Mouse (Mus musculus) ES-Bruce4 (cell line): ENCODE measurements around the gene Cdkn3. TPM values are rescaled to one million over a fixed set of nuclear protein-coding genes. Genes with fewer than 3 reads are reported as not detected.
A peak's percentile ranks its signal among the peaks of the same experiment; 100 is the strongest.

Experiments used
- H3K27ac ChIP-seq: 2 replicates; pipeline ENCODE4 v1.5.1; 2012; ENCODE audit warnings: low read length, inconsistent platforms; ENCODE audit not compliant: insufficient read depth
- H3K27me3 ChIP-seq: 2 replicates; pipeline ENCODE4 v1.6.1; 2012; ENCODE audit warnings: mild to moderate bottlenecking, low read length, inconsistent platforms; ENCODE audit not compliant: control insufficient read depth, poor library complexity, insufficient read depth, severe bottlenecking
- H3K36me3 ChIP-seq: 2 replicates; pipeline ENCODE4 v1.6.1; 2012; ENCODE audit warnings: inconsistent platforms, mild to moderate bottlenecking, low read length, moderate library complexity; ENCODE audit not compliant: control insufficient read depth, poor library complexity, insufficient read depth, severe bottlenecking
- H3K4me1 ChIP-seq: one replicate; pipeline ENCODE4 v1.8.1; 2011; ENCODE audit warnings: low read length; ENCODE audit not compliant: control insufficient read depth, insufficient read depth
- H3K4me3 ChIP-seq: 2 replicates; pipeline ENCODE4 v1.5.1; 2011; ENCODE audit warnings: low read depth, mild to moderate bottlenecking, low read length
- H3K9ac ChIP-seq: 2 replicates; pipeline ENCODE4 v1.6.1; 2012; ENCODE audit warnings: low read depth, mild to moderate bottlenecking, inconsistent platforms; ENCODE audit not compliant: poor library complexity, severe bottlenecking
- H3K9me3 ChIP-seq: replicated peaks from 2 replicates; pipeline ENCODE4 v1.6.1; 2012; ENCODE audit warnings: mild to moderate bottlenecking, low read length, inconsistent platforms; ENCODE audit not compliant: control insufficient read depth, poor library complexity, insufficient read depth, severe bottlenecking
- CTCF ChIP-seq: IDR thresholded peaks from one replicate; pipeline ENCODE4 v1.8.1; 2011; ENCODE audit warnings: low read depth, low read length
- EP300 ChIP-seq: IDR thresholded peaks from 2 replicates; pipeline ENCODE4 v1.6.1; 2011; ENCODE audit warnings: low read depth, low read length; ENCODE audit not compliant: insufficient read depth
- POLR2A ChIP-seq: IDR thresholded peaks from one replicate; pipeline ENCODE4 v1.8.1; 2011; ENCODE audit warnings: low read length; ENCODE audit not compliant: insufficient read depth
- polyA plus RNA-seq: library from polyadenylated mRNA; stranded (reverse); fragments of >200 nt; gene quantifications from 2 replicates; pipeline ENCODE4 v1.2.4, GENCODE M21; 2011; ENCODE audit warnings: low read depth; ENCODE audit not compliant: missing spikeins, insufficient read depth, insufficient read length

Gene Cdkn3
- 26.9 and 31.8 TPM in 2 replicates for polyA plus RNA-seq

DNA sequence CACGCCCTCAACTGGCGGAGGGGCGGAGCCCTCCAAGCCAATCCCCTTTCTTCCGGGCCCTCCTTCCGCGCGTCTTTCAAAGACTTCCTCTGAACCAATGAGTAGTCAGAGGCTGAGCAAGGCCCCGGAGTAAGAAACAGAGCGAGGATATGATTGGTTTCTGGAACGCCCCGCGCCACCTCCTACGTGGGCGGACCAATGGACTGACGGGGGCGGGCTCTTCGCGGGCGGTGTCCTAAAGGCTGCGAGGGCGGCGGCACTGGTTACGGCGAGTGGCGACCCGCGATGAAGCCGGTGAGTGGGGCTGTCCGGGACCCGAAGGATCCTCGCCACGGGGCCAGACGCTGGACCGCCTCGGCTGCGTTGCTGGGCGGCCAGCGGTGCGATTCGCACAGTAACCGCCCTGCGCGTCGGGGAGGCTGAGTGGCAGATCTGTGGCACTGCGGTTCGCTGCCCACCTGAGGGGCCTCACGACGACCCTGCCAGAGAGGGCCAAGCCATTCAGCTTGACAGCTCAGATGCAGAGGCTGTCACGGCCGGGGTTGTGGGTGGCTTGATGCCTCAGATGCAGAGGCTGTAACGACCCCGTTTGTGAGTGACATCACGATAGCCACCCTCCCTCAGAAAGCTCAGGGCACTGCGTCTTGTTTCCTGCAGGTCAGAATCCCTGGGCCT is at the start of gene Cdkn3:
TSS of gene Cdkn3 (plus strand) at position 187 of the 675 bp plus-strand sequence.
- Histone ChIP-seq H3K27me3 (no peaks in the 10 kb centered on the region), H3K36me3 (no peaks in the 10 kb centered on the region), H3K9ac (peak within 1 kb of the TSS; percentile 78), H3K27ac (no peak within 1 kb of the TSS), H3K9me3 (no peaks in the 10 kb centered on the region), H3K4me1 (no peaks in the 10 kb centered on the region), H3K4me3 (peak within 1 kb of the TSS; percentile 74)
- TF ChIP-seq POLR2A (peak; percentile 21), CTCF (no peak)

DNA sequence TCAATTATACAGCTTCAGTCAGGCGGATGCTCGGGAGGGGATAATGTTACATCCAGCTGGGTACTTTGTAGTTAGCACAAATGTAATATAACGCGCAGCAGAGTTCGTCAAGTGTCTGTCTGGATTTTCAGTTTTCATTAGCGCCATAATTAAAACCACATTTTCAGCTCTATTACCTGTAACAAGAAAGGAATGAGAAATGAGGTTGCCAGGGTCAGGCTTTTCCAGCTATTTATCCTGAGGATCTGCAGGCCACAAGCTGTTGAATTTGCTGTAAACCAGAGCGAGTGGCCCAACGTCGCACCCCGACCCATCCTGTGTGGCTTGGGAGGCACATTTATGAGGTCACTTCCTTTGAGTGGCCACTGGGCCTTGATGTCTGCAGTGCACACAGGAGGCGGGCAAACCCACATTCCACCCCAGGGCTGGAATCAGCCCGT is 41.8 kb upstream of the Cdkn3 start:
- no peak overlapping the region for H3K4me3 ChIP-seq
- H3K27ac ChIP-seq, result no peak overlapping the region
- no peaks in the 10 kb centered on the region for H3K27me3 ChIP-seq
- no peaks in the 10 kb centered on the region for H3K4me1 ChIP-seq
- TF ChIP-seq EP300 (no peak), CTCF (no peak), POLR2A (no peak)
- H3K9me3 ChIP-seq, result no peaks in the 10 kb centered on the region
- H3K36me3 ChIP-seq, result no peaks in the 10 kb centered on the region
- H3K9ac ChIP-seq, result no peak overlapping the region

DNA sequence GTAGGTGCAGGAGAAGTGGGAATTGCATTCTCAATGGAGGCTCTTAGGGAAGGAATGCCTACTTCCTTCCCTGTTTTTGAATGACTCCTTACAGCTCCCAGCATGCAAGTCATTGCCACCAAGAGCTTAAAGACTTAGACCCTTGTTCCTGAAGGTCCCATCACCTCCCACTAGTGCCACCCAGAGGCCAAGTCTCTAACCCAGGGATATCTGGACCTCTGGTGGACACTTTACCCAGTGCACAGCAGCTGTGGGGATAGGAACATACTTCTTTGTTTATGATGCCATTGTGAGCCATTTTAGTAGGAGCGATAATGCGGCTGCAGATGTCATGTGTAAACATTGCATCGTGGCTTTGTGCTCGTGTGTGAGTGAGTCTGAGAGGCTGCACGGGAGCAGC is 38.3 kb upstream of the Cdkn3 start:
- H3K9ac ChIP-seq, result no peak overlapping the region
- H3K36me3 ChIP-seq, result no peaks in the 10 kb centered on the region
- no peaks in the 10 kb centered on the region for H3K9me3 ChIP-seq
- no peak overlapping the region for H3K4me3 ChIP-seq
- no peaks in the 10 kb centered on the region for H3K4me1 ChIP-seq
- no peak overlapping the region for H3K27ac ChIP-seq
- TF ChIP-seq CTCF (peak; percentile 58), POLR2A (no peak), EP300 (no peak)
- H3K27me3 ChIP-seq, result no peaks in the 10 kb centered on the region

DNA sequence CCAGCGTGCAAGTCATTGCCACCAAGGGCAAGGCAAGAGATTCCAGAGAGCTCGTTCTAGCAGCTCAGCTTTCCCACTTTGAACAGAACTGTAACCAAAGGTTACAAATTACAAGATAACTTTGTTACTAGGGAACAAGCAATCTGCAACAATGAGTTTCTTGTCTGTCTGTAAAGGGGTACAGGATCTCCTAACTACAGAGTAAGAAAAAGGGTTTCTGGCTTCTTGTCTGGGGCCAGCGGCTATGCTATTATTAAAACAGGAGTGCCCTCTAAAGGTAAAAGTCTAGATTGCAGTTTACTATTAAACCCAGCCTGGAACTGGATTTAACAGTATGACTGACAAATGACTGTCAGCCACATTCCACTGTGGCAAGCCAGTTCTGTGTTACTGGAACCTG is 36.5 kb upstream of the Cdkn3 start:
- TF ChIP-seq EP300 (no peak), CTCF (no peak), POLR2A (no peak)
- no peak overlapping the region for H3K27ac ChIP-seq
- H3K4me3 ChIP-seq, result no peak overlapping the region
- H3K27me3 ChIP-seq, result no peaks in the 10 kb centered on the region
- H3K9me3 ChIP-seq, result no peaks in the 10 kb centered on the region
- no peak overlapping the region for H3K9ac ChIP-seq
- H3K36me3 ChIP-seq, result no peaks in the 10 kb centered on the region
- no peaks in the 10 kb centered on the region for H3K4me1 ChIP-seq

DNA sequence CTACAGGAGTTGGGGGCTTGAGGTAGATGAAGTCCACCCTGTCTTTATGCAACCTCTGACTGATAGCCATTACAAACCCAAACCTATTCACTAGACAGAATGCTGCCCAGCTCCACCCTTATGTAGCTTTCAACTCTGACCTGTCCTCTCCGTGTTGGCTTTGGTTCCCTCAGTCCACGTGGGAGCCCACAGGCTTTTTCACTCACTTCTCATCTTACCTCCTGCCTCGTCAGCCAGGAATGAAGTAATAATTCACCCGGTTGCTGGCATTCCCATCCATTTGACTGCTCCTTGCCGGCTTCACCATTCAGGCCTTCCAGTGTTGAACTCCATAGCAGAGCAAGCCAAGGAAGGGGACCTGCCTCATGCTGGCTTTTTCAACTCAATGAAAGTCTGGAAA is 35.4 kb upstream of the Cdkn3 start:
- Histone ChIP-seq H3K27me3 (no peaks in the 10 kb centered on the region), H3K4me1 (no peaks in the 10 kb centered on the region), H3K9ac (no peak overlapping the region), H3K9me3 (no peaks in the 10 kb centered on the region), H3K4me3 (no peak overlapping the region), H3K36me3 (no peaks in the 10 kb centered on the region), H3K27ac (no peak overlapping the region)
- no peak for TF ChIP-seq CTCF
- no peak for TF ChIP-seq POLR2A
- TF ChIP-seq EP300, result no peak

- TF ChIP-seq POLR2A, result no peak
- no peak for TF ChIP-seq EP300
- peak; percentile 53 for TF ChIP-seq CTCF
- Histone ChIP-seq H3K27me3 (no peaks in the 10 kb centered on the region), H3K27ac (no peak overlapping the region), H3K4me1 (no peaks in the 10 kb centered on the region), H3K36me3 (no peaks in the 10 kb centered on the region), H3K9ac (no peak overlapping the region), H3K4me3 (no peak overlapping the region), H3K9me3 (no peaks in the 10 kb centered on the region)
Observed at GRCm38 (mm10) chr14:46725743-46726142, 34.6 kb upstream of the Cdkn3 start.
